Mouse (Mus musculus) heart, embryonic 10.5 days (tissue): Measurements from ENCODE around the gene Wdr75. TPM values are rescaled to one million over a fixed set of nuclear protein-coding genes. Genes with fewer than 3 reads are reported as not detected.

Source experiments
- DNase-seq: peaks from one replicate; pipeline ENCODE4 v3.0.0-alpha.2; 2017; ENCODE audit warnings: low spot score
- H3K27ac ChIP-seq: fragments of 300-500 bp; sonication (generic); 2 replicates; pipeline ENCODE4 v1.5.1; 2016; ENCODE audit warnings: mild to moderate bottlenecking
- H3K27me3 ChIP-seq: fragments of 300-500 bp; sonication (generic); 2 replicates; pipeline ENCODE4 v1.6.1; 2016; ENCODE audit warnings: mild to moderate bottlenecking; ENCODE audit not compliant: poor library complexity, insufficient read depth, severe bottlenecking
- H3K36me3 ChIP-seq: fragments of 300-500 bp; sonication (generic); 2 replicates; pipeline ENCODE4 v1.6.1; 2016; ENCODE audit warnings: mild to moderate bottlenecking, moderate library complexity
- H3K4me1 ChIP-seq: fragments of 300-500 bp; sonication (generic); 2 replicates; pipeline ENCODE4 v1.6.1; 2016; ENCODE audit warnings: mild to moderate bottlenecking
- H3K4me3 ChIP-seq: fragments of 300-500 bp; sonication (generic); 2 replicates; pipeline ENCODE4 v1.5.1; 2016; ENCODE audit warnings: mild to moderate bottlenecking, moderate library complexity
- H3K9me3 ChIP-seq: fragments of 300-500 bp; sonication (generic); 2 replicates; pipeline ENCODE4 v1.6.1; 2016; ENCODE audit warnings: mild to moderate bottlenecking, moderate library complexity
- WGBS: fragments of 180-500 bp; shearing (Covaris S2); methylation state at CpG from one replicate; pipeline ENCODE4 v1.1.7; 2016; 5-methylcytosine and 5-hydroxymethylcytosine counted together
- polyA plus RNA-seq: library from polyadenylated mRNA; unstranded; fragments of >200 nt; fragmentation: Nextera tagmentation; extraction: Ambion mirVana; gene quantifications from 2 replicates; pipeline ENCODE4 v1.2.1, GENCODE M21; 2016

Gene Wdr75
- polyA plus RNA-seq, 1 experiment from 2014 or later = 65.8 TPM

- no peak for DNase-seq
- Histone ChIP-seq H3K9me3 (no peaks in the 10 kb centered on the region), H3K4me3 (no peak overlapping the region), H3K27me3 (no peaks in the 10 kb centered on the region), H3K27ac (no peak overlapping the region), H3K4me1 (no peaks in the 10 kb centered on the region), H3K36me3 (peaks cover 92% of the 10 kb centered on the region)
- 92% methylated on average over 9 of the region's 9 CpGs for WGBS
Observed at GRCm38 (mm10) chr1:45818564-45818963, 23.6 kb downstream of the Wdr75 start.

GRCm38 (mm10) chr1:45824441-45824840 is 29.5 kb downstream of the Wdr75 start:
- no peaks in the 10 kb centered on the region for H3K27me3 ChIP-seq
- no peaks in the 10 kb centered on the region for H3K9me3 ChIP-seq
- peaks cover 52% of the 10 kb centered on the region for H3K36me3 ChIP-seq
- H3K4me1 ChIP-seq = no peaks in the 10 kb centered on the region
- H3K4me3 ChIP-seq = no peak overlapping the region
- DNase-seq = no peak
- no peak overlapping the region for H3K27ac ChIP-seq
- 79% methylated on average over 1 of the region's 1 CpGs for WGBS

- 47% methylated on average over 5 of the region's 5 CpGs for WGBS
- H3K36me3 ChIP-seq = peaks cover 45% of the 10 kb centered on the region
- no peaks in the 10 kb centered on the region for H3K27me3 ChIP-seq
Observed at GRCm38 (mm10) chr1:45825140-45825539, 30.2 kb downstream of the Wdr75 start.

GRCm38 (mm10) chr1:45825630-45826029 is 30.7 kb downstream of the Wdr75 start:
- Histone ChIP-seq H3K27me3 (no peaks in the 10 kb centered on the region), H3K4me3 (no peak overlapping the region), H3K9me3 (no peaks in the 10 kb centered on the region), H3K27ac (no peak overlapping the region), H3K36me3 (peaks cover 40% of the 10 kb centered on the region), H3K4me1 (no peaks in the 10 kb centered on the region)
- 94% methylated on average over 3 of the region's 3 CpGs for WGBS
- no peak for DNase-seq

More at GRCm38 (mm10) chr1:45825140-45825539, 30.2 kb downstream of the Wdr75 start:
- H3K9me3 ChIP-seq = no peaks in the 10 kb centered on the region
- DNase-seq = no peak
- no peak overlapping the region for H3K4me3 ChIP-seq
- no peaks in the 10 kb centered on the region for H3K4me1 ChIP-seq
- no peak overlapping the region for H3K27ac ChIP-seq

GRCm38 (mm10) chr1:45826148-45826547 is 31.2 kb downstream of the Wdr75 start:
- Histone ChIP-seq H3K4me3 (no peak overlapping the region), H3K9me3 (no peaks in the 10 kb centered on the region), H3K27ac (no peak overlapping the region), H3K4me1 (no peaks in the 10 kb centered on the region), H3K27me3 (no peaks in the 10 kb centered on the region), H3K36me3 (peaks cover 35% of the 10 kb centered on the region)
- 85% methylated on average over 2 of the region's 2 CpGs for WGBS
- DNase-seq = no peak

- H3K4me1 ChIP-seq = no peaks in the 10 kb centered on the region
- peaks cover 28% of the 10 kb centered on the region for H3K36me3 ChIP-seq
- no peaks in the 10 kb centered on the region for H3K9me3 ChIP-seq
- H3K27ac ChIP-seq = no peak overlapping the region
- DNase-seq = no peak
- H3K27me3 ChIP-seq = no peaks in the 10 kb centered on the region
- WGBS = 94% methylated on average over 2 of the region's 2 CpGs
- H3K4me3 ChIP-seq = no peak overlapping the region
Observed at GRCm38 (mm10) chr1:45826796-45827195, 31.8 kb downstream of the Wdr75 start.

- no peak for DNase-seq
- Histone ChIP-seq H3K4me1 (no peaks in the 10 kb centered on the region), H3K27me3 (no peaks in the 10 kb centered on the region), H3K4me3 (no peak overlapping the region), H3K36me3 (no peaks in the 10 kb centered on the region), H3K27ac (no peak overlapping the region), H3K9me3 (no peaks in the 10 kb centered on the region)
- 84% methylated on average over 8 of the region's 8 CpGs for WGBS
Observed at GRCm38 (mm10) chr1:45830453-45831206, 35.7 kb downstream of the Wdr75 start.

- no peak for DNase-seq
- WGBS = 76% methylated on average over 4 of the region's 4 CpGs
Observed at GRCm38 (mm10) chr1:45835362-45836063, 40.5 kb downstream of the Wdr75 start.

GRCm38 (mm10) chr1:45837736-45838135 is 42.8 kb downstream of the Wdr75 start:
- Histone ChIP-seq H3K4me3 (no peak overlapping the region), H3K4me1 (0 out of 2 replicates have a peak, but pooled peaks cover 1% of the 10 kb centered on the region), H3K36me3 (no peaks in the 10 kb centered on the region), H3K9me3 (no peaks in the 10 kb centered on the region), H3K27me3 (no peaks in the 10 kb centered on the region), H3K27ac (no peak overlapping the region)
- 71% methylated on average over 4 of the region's 4 CpGs for WGBS
- no peak for DNase-seq

More at GRCm38 (mm10) chr1:45835362-45836063, 40.5 kb downstream of the Wdr75 start:
- Histone ChIP-seq H3K27me3 (no peaks in the 10 kb centered on the region), H3K27ac (no peak overlapping the region), H3K4me3 (no peak overlapping the region), H3K9me3 (no peaks in the 10 kb centered on the region), H3K4me1 (no peaks in the 10 kb centered on the region), H3K36me3 (no peaks in the 10 kb centered on the region)

GRCm38 (mm10) chr1:45838271-45838670 is 43.3 kb downstream of the Wdr75 start:
- no peaks in the 10 kb centered on the region for H3K36me3 ChIP-seq
- H3K9me3 ChIP-seq = no peaks in the 10 kb centered on the region
- no peaks in the 10 kb centered on the region for H3K27me3 ChIP-seq
- no peak overlapping the region for H3K4me3 ChIP-seq
- no peak overlapping the region for H3K27ac ChIP-seq
- DNase-seq = no peak
- 0 out of 2 replicates have a peak, but pooled peaks cover 4% of the 10 kb centered on the region for H3K4me1 ChIP-seq

- Histone ChIP-seq H3K27ac (no peak overlapping the region), H3K4me3 (no peak overlapping the region), H3K36me3 (no peaks in the 10 kb centered on the region), H3K27me3 (no peaks in the 10 kb centered on the region), H3K9me3 (no peaks in the 10 kb centered on the region), H3K4me1 (0 out of 2 replicates have a peak, but pooled peaks cover 4% of the 10 kb centered on the region)
- no peak for DNase-seq
- 88% methylated on average over 1 of the region's 1 CpGs for WGBS
Observed at GRCm38 (mm10) chr1:45845466-45845865, 50.5 kb downstream of the Wdr75 start.

- Histone ChIP-seq H3K4me3 (no peak overlapping the region), H3K4me1 (no peaks in the 10 kb centered on the region), H3K27ac (no peak overlapping the region), H3K27me3 (no peaks in the 10 kb centered on the region), H3K36me3 (no peaks in the 10 kb centered on the region), H3K9me3 (0 out of 2 replicates have a peak, but pooled peaks cover under 1% of the 10 kb centered on the region)
- DNase-seq = no peak
- 69% methylated on average over 1 of the region's 1 CpGs for WGBS
Observed at GRCm38 (mm10) chr1:45858038-45858437, 63.1 kb downstream of the Wdr75 start.

- H3K4me3 ChIP-seq = no peak overlapping the region
- no peaks in the 10 kb centered on the region for H3K36me3 ChIP-seq
- H3K27ac ChIP-seq = peak overlapping the region; percentile 3; the same call in 1 of the 2 replicates
- peaks cover 10% of the 10 kb centered on the region for H3K4me1 ChIP-seq
- WGBS = 59% methylated on average over 5 of the region's 5 CpGs
- DNase-seq = no peak
- no peaks in the 10 kb centered on the region for H3K27me3 ChIP-seq
- H3K9me3 ChIP-seq = 0 out of 2 replicates have a peak, but pooled peaks cover 3% of the 10 kb centered on the region
Observed at GRCm38 (mm10) chr1:45860349-45860748, 65.4 kb downstream of the Wdr75 start.
